Mouse (Mus musculus): ENCODE measurements around the gene Gli1.

DNA sequence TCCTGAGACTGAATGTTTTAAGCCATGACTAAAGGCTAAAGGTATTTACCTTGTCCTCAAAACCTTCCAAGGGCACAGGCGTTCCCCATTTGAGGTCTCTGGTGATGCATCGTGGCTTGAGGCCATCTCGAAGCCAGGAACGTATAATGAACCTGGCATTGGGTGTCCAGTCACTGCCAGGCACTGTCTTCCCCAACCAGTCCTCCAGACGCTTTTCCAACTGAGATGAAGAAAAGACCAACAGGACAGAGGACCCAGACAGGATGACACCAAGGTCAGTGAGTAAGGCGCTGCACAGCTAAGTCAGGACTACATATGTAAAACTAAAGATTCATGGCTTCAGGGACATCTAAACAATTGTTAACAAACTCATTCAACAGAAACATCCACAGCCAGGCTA, 41.4 kb downstream of the Gli1 start:
- TF ChIP-seq CTCF (IDR thresholded peaks at IDR 0.05; ENCODE audit: extremely low read depth, insufficient read length, insufficient replicate concordance, low read depth, low read length) (no peak), POLR2A (IDR thresholded peaks at IDR 0.05; ENCODE audit: low read depth, low read length) (no peak)

Measured in small intestine, adult 2 months (tissue).